Mouse (Mus musculus) forebrain, embryonic 16.5 days (tissue): ENCODE data around the gene Leng9. TPM values are rescaled to one million over a fixed set of nuclear protein-coding genes. Genes with fewer than 3 reads are reported as not detected.

Source experiments
- polyA plus RNA-seq: library from polyadenylated mRNA; unstranded; fragments of >200 nt; fragmentation: Nextera tagmentation; extraction: Ambion mirVana; gene quantifications from 2 replicates; pipeline ENCODE4 v1.2.1, GENCODE M21; 2015

The Leng9 gene
- polyA plus RNA-seq, 1 experiment from 2014 or later: 6.4 TPM

Other genes with a start within 250 kb of the Leng9 start
- not detected in 2 replicates for gene Lilra6, start 234.9 kb downstream of the Leng9 start, polyA plus RNA-seq
- 1.4 and 2.5 TPM in 2 replicates for gene Lair1, start 87.2 kb downstream of the Leng9 start, polyA plus RNA-seq
- gene Ttyh1, start 31.0 kb downstream of the Leng9 start, polyA plus RNA-seq: 97.4 and 115 TPM in 2 replicates
- 68.6 and 95.7 TPM in 2 replicates for gene Leng8, start 13.3 kb downstream of the Leng9 start, polyA plus RNA-seq
- 3.4 and 3.8 TPM in 2 replicates for gene Cdc42ep5, start 14.5 kb upstream of the Leng9 start, polyA plus RNA-seq
- gene Lilra5, start 87.4 kb upstream of the Leng9 start, polyA plus RNA-seq: 0.11 TPM in 1 of 2 replicates, not detected in the other
- gene Ncr1, start 187.3 kb upstream of the Leng9 start, polyA plus RNA-seq: not detected in 2 replicates
- 0.08 TPM in 1 of 2 replicates, not detected in the other for gene Gp6, start 247.4 kb upstream of the Leng9 start, polyA plus RNA-seq